Mouse (Mus musculus): ENCODE data around the gene Rdh8. TPM values are rescaled to one million over a fixed set of nuclear protein-coding genes. Genes with fewer than 3 reads are reported as not detected.
A peak's percentile ranks its signal among the peaks of the same experiment; 100 is the strongest.
"Not testable (repeated sequence)": the region's sequence is repeated elsewhere in the genome, so short reads cannot be mapped to it uniquely, and the experiment has no call there.

Rdh8 gene
- polyA plus RNA-seq, 1 experiment from 2014 or later, result not detected

GRCm38 (mm10) chr9:20812537-20813271 is 5.6 kb upstream of the Rdh8 start:
- Histone ChIP-seq H3K9ac (no peak overlapping the region), H3K4me2 (replicated peaks) (peak overlapping the region; percentile 17; the same call in 1 of the 2 replicates), H3K4me3 (no peak overlapping the region), H3K4me1 (peaks cover 8% of the 10 kb centered on the region; the same call in 1 of the 2 replicates), H3K27me3 (peaks cover 12% of the 10 kb centered on the region), H3K9me3 (no peaks in the 10 kb centered on the region), H3K27ac (no peak overlapping the region), H3K36me3 (no peaks in the 10 kb centered on the region)
- ATAC-seq (ENCODE audit: insufficient number of reproducible peaks, insufficient read depth, low FRiP score, low TSS enrichment), result no peak
- 16% methylated on average over 19 of the region's 19 CpGs for WGBS

GRCm38 (mm10) chr9:20814521-20815272 is 3.6 kb upstream of the Rdh8 start, which contains the start of gene Col5a3:
Gene Col5a3 (minus strand): TSS chr9:20815067.
- Histone ChIP-seq H3K4me3 (peak within 1 kb of the TSS; percentile 20), H3K9ac (peak within 1 kb of the TSS; percentile 30; the same call in 1 of the 2 replicates), H3K9me3 (no peaks in the 10 kb centered on the region), H3K27me3 (peaks cover 12% of the 10 kb centered on the region), H3K4me1 (peaks cover 8% of the 10 kb centered on the region; the same call in 1 of the 2 replicates), H3K36me3 (no peaks in the 10 kb centered on the region), H3K27ac (no peak within 1 kb of the TSS), H3K4me2 (replicated peaks) (peak within 1 kb of the TSS; percentile 50)
- ATAC-seq (ENCODE audit: insufficient number of reproducible peaks, insufficient read depth, low FRiP score, low TSS enrichment), result 0 out of 2 replicates have a peak, but pooled peaks have one; percentile 32
- WGBS, result 5% methylated on average over 29 of the region's 29 CpGs

GRCm38 (mm10) chr9:20820001-20820400 is 1.7 kb downstream of the Rdh8 start:
- H3K36me3 ChIP-seq, result no peaks in the 10 kb centered on the region
- H3K27me3 ChIP-seq, result no peaks in the 10 kb centered on the region
- peaks cover 2% of the 10 kb centered on the region; the same call in 1 of the 2 replicates for H3K4me1 ChIP-seq
- H3K4me3 ChIP-seq, result no peak overlapping the region
- H3K9me3 ChIP-seq, result no peaks in the 10 kb centered on the region
- no peak overlapping the region for H3K4me2 ChIP-seq (replicated peaks)
- WGBS, result 76% methylated on average over 5 of the region's 5 CpGs
- no peak overlapping the region for H3K9ac ChIP-seq
- H3K27ac ChIP-seq, result no peak overlapping the region
- no peak for ATAC-seq (ENCODE audit: insufficient number of reproducible peaks, insufficient read depth, low FRiP score, low TSS enrichment)

- no peaks in the 10 kb centered on the region for H3K27me3 ChIP-seq
- 81% methylated on average over 3 of the region's 3 CpGs for WGBS
- no peak overlapping the region for H3K27ac ChIP-seq
- no peaks in the 10 kb centered on the region for H3K36me3 ChIP-seq
- no peak overlapping the region for H3K4me3 ChIP-seq
- H3K4me1 ChIP-seq, result no peaks in the 10 kb centered on the region
- no peaks in the 10 kb centered on the region for H3K9me3 ChIP-seq
- H3K4me2 ChIP-seq (replicated peaks), result no peak overlapping the region
- ATAC-seq (ENCODE audit: insufficient number of reproducible peaks, insufficient read depth, low FRiP score, low TSS enrichment), result no peak
- H3K9ac ChIP-seq, result no peak overlapping the region
These were observed 4.5 kb downstream of the Rdh8 start for GRCm38 (mm10) chr9:20822821-20823220.

- H3K4me3 ChIP-seq, result no peak overlapping the region
- no peaks in the 10 kb centered on the region for H3K9me3 ChIP-seq
- no peak for ATAC-seq (ENCODE audit: insufficient number of reproducible peaks, insufficient read depth, low FRiP score, low TSS enrichment)
- no peak overlapping the region for H3K27ac ChIP-seq
- no peak overlapping the region for H3K4me2 ChIP-seq (replicated peaks)
- WGBS, result 53% methylated on average over 5 of the region's 5 CpGs
- H3K9ac ChIP-seq, result no peak overlapping the region
- no peaks in the 10 kb centered on the region for H3K36me3 ChIP-seq
- no peaks in the 10 kb centered on the region for H3K27me3 ChIP-seq
- H3K4me1 ChIP-seq, result peaks cover 4% of the 10 kb centered on the region; the same call in 1 of the 2 replicates
These were observed 7.5 kb downstream of the Rdh8 start for GRCm38 (mm10) chr9:20825781-20826180.

GRCm38 (mm10) chr9:20828127-20828526 is 9.8 kb downstream of the Rdh8 start:
- H3K9ac ChIP-seq, result no peak overlapping the region
- no peak for ATAC-seq (ENCODE audit: insufficient number of reproducible peaks, insufficient read depth, low FRiP score, low TSS enrichment)
- peaks cover 4% of the 10 kb centered on the region; the same call in 1 of the 2 replicates for H3K4me1 ChIP-seq
- H3K4me3 ChIP-seq, result no peak overlapping the region
- no peaks in the 10 kb centered on the region for H3K9me3 ChIP-seq
- 90% methylated on average over 1 of the region's 1 CpGs for WGBS
- no peaks in the 10 kb centered on the region for H3K27me3 ChIP-seq
- H3K4me2 ChIP-seq (replicated peaks), result no peak overlapping the region
- H3K27ac ChIP-seq, result no peak overlapping the region
- H3K36me3 ChIP-seq, result no peaks in the 10 kb centered on the region

- Histone ChIP-seq H3K36me3 (no peaks in the 10 kb centered on the region), H3K4me1 (peaks cover 4% of the 10 kb centered on the region; the same call in 1 of the 2 replicates), H3K9ac (no peak overlapping the region), H3K4me2 (replicated peaks) (no peak overlapping the region; the same call in 1 of the 2 replicates), H3K27me3 (no peaks in the 10 kb centered on the region), H3K27ac (no peak overlapping the region), H3K4me3 (no peak overlapping the region), H3K9me3 (no peaks in the 10 kb centered on the region)
- WGBS, result 16% methylated on average over 19 of the region's 19 CpGs
- peak; percentile 81 for ATAC-seq (ENCODE audit: insufficient number of reproducible peaks, insufficient read depth, low FRiP score, low TSS enrichment)
These were observed 12.8 kb downstream of the Rdh8 start for GRCm38 (mm10) chr9:20830901-20831643.

- no peak overlapping the region for H3K4me2 ChIP-seq (replicated peaks)
- H3K27ac ChIP-seq, result no peak overlapping the region
- ATAC-seq (ENCODE audit: insufficient number of reproducible peaks, insufficient read depth, low FRiP score, low TSS enrichment), result no peak
- no peak overlapping the region for H3K4me3 ChIP-seq
- no peaks in the 10 kb centered on the region for H3K9me3 ChIP-seq
- H3K4me1 ChIP-seq, result peaks cover 4% of the 10 kb centered on the region; the same call in 1 of the 2 replicates
- no peaks in the 10 kb centered on the region for H3K27me3 ChIP-seq
- H3K36me3 ChIP-seq, result no peaks in the 10 kb centered on the region
- WGBS, result 71% methylated on average over 1 of the region's 1 CpGs
- H3K9ac ChIP-seq, result no peak overlapping the region
These were observed 16.6 kb downstream of the Rdh8 start for GRCm38 (mm10) chr9:20834881-20835280.

- H3K9ac ChIP-seq; H3K9me3 ChIP-seq; ATAC-seq (ENCODE audit: insufficient number of reproducible peaks, insufficient read depth, low FRiP score, low TSS enrichment); H3K4me2 ChIP-seq (replicated peaks); H3K27me3 ChIP-seq; H3K4me3 ChIP-seq; H3K27ac ChIP-seq; H3K36me3 ChIP-seq; H3K4me1 ChIP-seq: not testable (repeated sequence)
- WGBS, result 89% methylated on average over 11 of the region's 11 CpGs
These were observed 17.2 kb downstream of the Rdh8 start for GRCm38 (mm10) chr9:20835431-20835954.

GRCm38 (mm10) chr9:20837184-20837947 is 19.1 kb downstream of the Rdh8 start:
- Histone ChIP-seq H3K4me2 (replicated peaks) (no peak overlapping the region), H3K4me1 (no peaks in the 10 kb centered on the region), H3K36me3 (no peaks in the 10 kb centered on the region), H3K27me3 (no peaks in the 10 kb centered on the region), H3K9me3 (no peaks in the 10 kb centered on the region), H3K4me3 (no peak overlapping the region), H3K27ac (no peak overlapping the region), H3K9ac (no peak overlapping the region)
- 71% methylated on average over 9 of the region's 9 CpGs for WGBS
- ATAC-seq (ENCODE audit: insufficient number of reproducible peaks, insufficient read depth, low FRiP score, low TSS enrichment), result no peak

GRCm38 (mm10) chr9:20838931-20839330 is 20.6 kb downstream of the Rdh8 start:
- WGBS, result 63% methylated on average over 6 of the region's 6 CpGs
- Histone ChIP-seq H3K4me3 (no peak overlapping the region), H3K4me1 (no peaks in the 10 kb centered on the region), H3K4me2 (replicated peaks) (no peak overlapping the region), H3K27me3 (no peaks in the 10 kb centered on the region), H3K27ac (no peak overlapping the region), H3K36me3 (no peaks in the 10 kb centered on the region), H3K9ac (no peak overlapping the region), H3K9me3 (no peaks in the 10 kb centered on the region)
- no peak for ATAC-seq (ENCODE audit: insufficient number of reproducible peaks, insufficient read depth, low FRiP score, low TSS enrichment)
